Mouse (Mus musculus) spleen, embryonic (tissue): ENCODE measurements at regions not wholly inside any gene's neighbourhood (a gene's known extent, or its start where the extent isn't known, plus 50 kb on each side); places are given as distances from the start of the nearest gene placed in this dataset.

ENCODE experiments used
- CTCF ChIA-PET: fragments of 350-600 bp; sonication (Branson Sonifier 250); formaldehyde crosslinking; loops from one replicate; lab custom pipeline; 2022; lab: Charles Lee

- CTCF ChIA-PET: no interaction called here
Observed at GRCm38 (mm10) chr17:9995321-9995720, 324.3 kb downstream of the Qk start.

GRCm38 (mm10) chr17:9990744-9991143 is 321.2 kb upstream of the Pabpc6 start:
- CTCF ChIA-PET: no interaction called here

DNA sequence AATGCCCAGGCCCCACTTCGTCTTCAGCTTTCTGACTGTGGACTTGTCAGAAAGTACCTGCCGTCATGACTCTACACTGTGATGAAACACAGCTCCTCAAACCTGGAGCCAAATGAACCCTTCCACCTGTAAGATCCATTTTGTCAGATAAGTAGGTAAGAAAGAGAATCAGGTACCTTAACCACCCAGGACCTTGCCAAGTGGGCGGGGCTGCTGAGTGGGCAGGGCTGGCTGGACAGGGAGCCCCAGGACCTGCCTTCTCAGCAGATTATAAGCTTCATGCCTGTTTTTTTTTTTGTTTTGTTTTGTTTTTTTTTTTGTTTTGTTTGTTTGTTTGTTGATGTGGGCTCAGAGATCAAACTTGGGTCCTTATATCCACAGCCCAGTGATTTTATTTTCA is 311.8 kb upstream of the Pabpc6 start:
- CTCF ChIA-PET: no interaction called here

GRCm38 (mm10) chr17:9976866-9977421 is 307.4 kb upstream of the Pabpc6 start:
- CTCF ChIA-PET: no interaction called here

DNA sequence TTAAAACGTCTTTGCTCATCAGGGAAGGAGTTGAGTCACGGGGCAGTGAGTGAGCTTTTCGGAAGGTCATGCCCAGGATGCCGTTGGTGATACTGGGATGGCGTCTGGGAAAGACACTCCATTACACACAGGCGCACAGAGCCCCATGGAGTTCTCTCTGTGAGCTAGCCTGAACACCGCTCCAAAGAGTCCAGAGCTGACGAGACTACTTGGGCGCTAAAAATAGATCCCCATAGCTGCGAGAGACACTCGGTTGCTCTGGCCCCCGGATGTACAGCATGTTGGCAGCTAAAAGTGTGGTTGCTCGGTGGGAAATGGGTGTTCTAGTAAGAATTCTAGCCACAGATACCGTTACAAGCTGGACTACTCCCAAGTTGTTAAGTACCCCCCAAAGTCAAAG is 306.5 kb upstream of the Pabpc6 start:
- CTCF ChIA-PET: no interaction called here

- CTCF ChIA-PET: no interaction called here
Observed at GRCm38 (mm10) chr17:9975153-9975552, 305.6 kb upstream of the Pabpc6 start.

GRCm38 (mm10) chr17:9967988-9968387 is 298.5 kb upstream of the Pabpc6 start:
- CTCF ChIA-PET: no interaction called here

DNA sequence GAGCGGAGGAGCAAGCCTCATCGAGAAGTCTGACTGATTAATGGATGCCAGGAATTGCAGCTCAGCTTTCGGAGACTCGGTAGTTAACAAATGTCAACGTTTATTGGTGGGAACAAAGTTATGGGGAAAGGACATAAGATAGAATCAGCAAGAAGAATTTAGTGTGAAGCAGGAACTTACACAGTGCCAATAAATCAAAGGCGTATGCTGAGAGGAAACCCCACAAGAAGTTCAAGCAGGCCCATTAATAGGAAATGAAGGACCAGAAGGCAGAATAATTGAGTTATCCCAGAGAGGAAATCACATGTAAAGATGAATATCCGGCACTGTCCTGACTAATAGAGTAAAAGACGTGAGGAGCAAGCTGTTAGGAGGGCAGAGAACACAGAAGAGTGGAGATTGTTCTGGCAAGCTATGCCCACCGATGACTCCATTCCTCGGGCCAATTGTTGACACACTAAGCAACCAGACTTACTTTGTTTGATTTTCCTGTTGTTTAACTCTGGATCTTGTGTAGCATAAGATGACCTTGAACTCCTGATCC is 293.4 kb upstream of the Pabpc6 start:
- CTCF ChIA-PET: no interaction called here

GRCm38 (mm10) chr17:9948985-9949667 is 279.6 kb upstream of the Pabpc6 start:
- CTCF ChIA-PET: interaction anchor here (0.7 kb wide), 1 partner anchor 17 kb away, joined by 5 read pairs; no protein-coding TSS in a partner anchor

DNA sequence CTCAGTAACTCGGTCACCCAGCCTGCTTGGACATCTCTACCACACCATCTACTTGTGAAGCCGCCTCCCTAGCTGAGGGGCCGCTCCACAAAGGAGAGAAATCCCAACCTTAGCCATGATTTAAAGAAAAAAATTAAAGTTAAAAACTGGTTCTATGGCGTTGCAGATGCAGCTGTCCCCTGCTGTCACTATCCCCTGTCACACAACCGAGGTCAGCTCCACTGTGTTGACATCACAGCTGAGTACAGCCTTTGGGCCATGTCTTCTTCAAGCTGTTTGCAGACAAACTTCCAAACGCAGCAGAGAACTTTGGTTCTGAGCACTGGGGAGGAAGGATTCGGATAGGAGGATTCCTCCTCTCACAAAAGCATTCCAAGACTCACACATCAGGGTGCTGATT is 278.1 kb upstream of the Pabpc6 start:
- CTCF ChIA-PET: interaction anchor here (0.7 kb wide), 1 partner anchor 82 kb away, joined by 3 read pairs; no protein-coding TSS in a partner anchor

DNA sequence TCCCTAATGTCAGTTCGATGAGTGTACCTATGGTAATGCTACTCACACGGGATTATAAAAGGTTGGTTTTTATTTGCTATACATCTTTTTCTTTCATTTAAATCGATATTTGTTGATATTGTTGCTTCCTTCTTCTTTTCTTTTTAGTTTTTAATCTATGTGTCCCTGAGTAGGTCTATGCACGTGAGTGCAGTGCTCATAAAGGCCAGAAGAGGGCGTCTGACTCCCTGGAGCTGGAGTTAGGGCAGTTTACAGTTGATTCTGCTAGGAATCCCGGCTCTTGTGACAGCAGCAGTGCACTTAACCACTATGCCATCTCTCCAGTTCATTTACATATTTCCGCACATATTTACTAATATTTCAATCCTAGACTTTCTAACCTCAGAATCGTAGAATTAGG is 275.0 kb upstream of the Pabpc6 start:
- CTCF ChIA-PET: interaction anchor here (0.8 to 1.1 kb wide), 2 partner anchors 197 to 897 kb away, joined by 3 to 4 read pairs; no protein-coding TSS in a partner anchor

DNA sequence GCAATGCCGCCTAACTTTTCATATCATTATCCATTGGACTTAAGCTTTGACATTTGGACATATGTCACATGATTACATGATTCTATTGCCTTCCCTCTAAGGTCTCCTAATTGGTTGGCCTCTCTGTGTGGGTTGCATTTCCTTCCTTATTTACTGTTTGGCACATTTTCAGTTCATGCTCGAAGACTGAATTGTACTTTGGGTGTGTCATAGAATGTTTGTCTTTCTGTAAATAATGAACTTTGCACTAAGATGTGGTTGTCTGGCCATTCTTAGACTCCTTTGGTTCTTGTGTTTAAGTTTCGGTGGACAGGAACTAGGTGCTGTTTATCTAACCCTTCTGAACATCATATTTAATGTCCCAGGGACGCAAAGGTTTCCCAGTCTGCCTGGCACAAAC is 272.7 kb upstream of the Pabpc6 start:
- CTCF ChIA-PET: no interaction called here

GRCm38 (mm10) chr17:9939576-9939975 is 270.1 kb upstream of the Pabpc6 start:
- CTCF ChIA-PET: no interaction called here

GRCm38 (mm10) chr17:9938426-9938825 is 268.9 kb upstream of the Pabpc6 start:
- CTCF ChIA-PET: no interaction called here

DNA sequence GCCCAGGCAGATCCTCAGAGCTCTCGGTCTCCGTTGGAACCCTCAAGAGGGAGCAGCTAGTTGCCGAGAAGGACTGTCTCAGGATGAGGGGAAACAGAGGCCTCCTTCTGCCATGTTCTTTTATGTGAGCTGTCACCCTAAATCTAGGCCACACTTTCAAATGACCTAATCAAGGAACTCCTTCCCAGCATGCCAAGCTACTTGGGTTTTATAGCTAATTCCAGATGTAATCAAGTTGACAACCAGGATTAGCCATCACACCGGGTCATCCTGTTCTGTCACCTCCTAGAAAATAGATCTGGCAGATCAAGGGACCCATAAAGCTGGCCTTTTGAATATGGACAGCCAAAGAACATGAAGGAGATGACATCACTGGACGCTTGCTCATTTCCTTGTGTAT is 267.7 kb upstream of the Pabpc6 start:
- CTCF ChIA-PET: no interaction called here

DNA sequence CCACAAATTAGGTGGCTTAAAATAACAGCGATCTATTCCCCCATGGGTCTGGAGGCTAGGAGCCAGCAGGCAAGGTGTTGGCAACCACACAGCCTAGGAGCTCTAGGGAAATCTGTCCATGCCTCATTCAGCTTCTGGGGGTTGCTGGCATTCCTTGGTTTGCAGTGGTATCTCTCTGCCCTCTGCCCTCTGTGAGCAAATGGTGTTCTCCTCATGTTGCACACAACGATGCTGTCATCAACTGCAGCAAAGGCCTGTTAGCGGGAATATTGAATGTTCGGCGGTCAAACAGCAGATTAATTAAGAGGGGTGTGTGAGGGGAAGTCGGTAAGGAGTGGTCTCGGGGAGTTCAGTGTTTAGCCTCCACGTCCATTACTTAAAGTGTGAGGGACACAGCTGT is 262.7 kb upstream of the Pabpc6 start:
- CTCF ChIA-PET: no interaction called here

GRCm38 (mm10) chr17:9931526-9931925 is 262.0 kb upstream of the Pabpc6 start:
- CTCF ChIA-PET: no interaction called here

- CTCF ChIA-PET: no interaction called here
Observed at GRCm38 (mm10) chr17:9929448-9930088, 260.1 kb upstream of the Pabpc6 start.

DNA sequence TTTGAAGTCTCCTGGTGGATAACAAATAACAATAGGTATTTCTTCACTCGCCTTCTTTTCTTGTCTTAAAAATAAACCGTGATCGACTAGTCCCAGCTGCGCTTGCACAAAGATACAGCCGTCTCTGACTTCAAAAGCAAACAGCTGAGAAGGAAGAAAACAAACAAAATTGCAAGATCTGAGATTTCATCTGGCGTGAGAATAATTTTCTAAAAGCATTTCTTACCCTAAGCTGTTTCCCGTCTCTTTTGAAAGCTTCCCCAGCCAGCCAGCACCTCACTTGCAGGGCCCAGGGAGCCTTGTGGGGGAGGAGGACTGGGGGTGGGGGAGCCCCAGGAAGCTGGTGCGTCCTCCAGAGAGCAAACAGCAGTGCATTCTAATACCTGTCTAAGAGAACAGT is 258.2 kb upstream of the Pabpc6 start:
- CTCF ChIA-PET: no interaction called here

DNA sequence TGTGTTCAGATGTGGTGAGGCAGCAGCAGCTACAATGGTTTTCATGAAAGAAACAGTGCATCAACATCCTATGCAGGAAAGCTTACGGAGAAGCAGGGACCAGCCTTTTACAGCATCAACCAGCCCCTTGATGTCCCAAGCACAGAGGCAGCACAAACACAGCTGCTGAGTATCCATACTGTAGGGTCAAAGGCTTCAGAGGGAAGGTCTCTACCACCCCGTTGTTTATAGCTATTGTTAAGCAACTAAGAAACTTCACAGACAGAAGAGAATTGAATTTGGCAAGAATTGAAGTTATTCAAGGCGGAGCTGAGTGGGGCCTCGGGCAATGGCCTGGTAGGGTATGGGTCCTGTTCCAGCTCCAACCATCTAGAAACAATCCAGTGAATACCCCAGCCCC is 256.8 kb upstream of the Pabpc6 start:
- CTCF ChIA-PET: no interaction called here

DNA sequence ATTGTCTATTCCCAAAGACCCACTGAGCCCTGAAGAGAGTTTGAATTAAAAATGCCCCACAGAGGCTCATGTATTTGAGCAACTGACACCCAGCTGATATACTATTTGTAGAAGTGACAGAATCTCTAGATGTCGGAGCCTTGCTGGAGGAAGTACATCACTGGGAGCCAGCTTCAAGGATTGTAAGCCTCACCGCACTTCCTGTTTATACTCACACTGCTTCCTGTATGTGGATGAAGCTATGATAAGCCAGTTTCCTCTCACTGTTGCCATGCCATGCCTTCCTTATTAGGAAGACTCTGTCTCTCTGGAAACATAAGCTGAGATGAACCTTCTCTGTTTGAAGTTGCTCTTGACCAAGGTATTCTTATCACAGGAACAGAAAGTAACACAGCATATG is 251.8 kb upstream of the Pabpc6 start:
- CTCF ChIA-PET: no interaction called here

- CTCF ChIA-PET: no interaction called here
Observed at GRCm38 (mm10) chr17:9917031-9917430, 247.5 kb upstream of the Pabpc6 start.

- CTCF ChIA-PET: no interaction called here
Observed at GRCm38 (mm10) chr17:9910856-9911255, 241.3 kb upstream of the Pabpc6 start.
